Mouse (Mus musculus): ENCODE results near the gene Hrct1.

DNA sequence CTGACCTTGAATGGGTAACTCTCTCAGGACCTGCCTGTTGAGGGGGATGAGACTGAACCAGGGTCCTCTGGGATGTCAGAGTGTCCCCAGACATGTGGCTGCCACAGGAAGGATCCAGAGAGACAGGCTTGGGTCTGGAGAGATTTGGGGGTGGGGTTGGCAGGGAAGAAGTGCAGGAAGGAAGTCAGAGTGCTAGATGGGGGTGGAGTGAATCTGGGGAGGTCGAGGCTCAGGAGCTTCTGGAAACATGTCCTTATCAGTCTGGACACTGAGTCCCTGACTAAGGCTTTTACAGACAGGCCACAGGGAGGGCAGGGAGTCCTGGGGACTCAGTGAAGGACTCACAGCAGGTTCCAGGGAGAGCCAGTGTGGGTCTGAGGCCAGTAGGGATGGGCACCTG is 5.2 kb downstream of the Hrct1 start:
- TF ChIP-seq GATA1 (IDR thresholded peaks at IDR 0.05; ENCODE audit: low read length): no peak
- no peak for TF ChIP-seq TAL1 (IDR thresholded peaks at IDR 0.05; ENCODE audit: low read length)
